25 mouse cellular contexts compared by ENCODE assay signal in genomic region chr6:146184771-146185170, GRCm38 (mm10).
DNase-seq lines count a peak whose midpoint lies in the region; ATAC-seq and TF ChIP-seq lines count a peak whose summit lies in the region.
"Had no signal": no experiment of that assay in that cellular context is flagged by ENCODE, and none has a peak within 500 bp of the region (broad histone marks: within the 10 kb centered on the region; RNA-seq: fewer than 3 reads in every experiment).

No protein-coding gene starts in this region.

- no peak for TF ChIP-seq CTCF in liver, postnatal 0 days (IDR thresholded peaks at IDR 0.05; ENCODE audit: low read depth)

- no peak for TF ChIP-seq EP300 in liver, postnatal 0 days (IDR thresholded peaks at IDR 0.05; ENCODE audit: low read depth)

- no peaks in the 10 kb centered on the region for H3K4me1 ChIP-seq in liver, postnatal 0 days (ENCODE audit: insufficient read depth)
- no peaks in the 10 kb centered on the region for H3K4me1 ChIP-seq in liver, embryonic 12.5 days
- H3K4me1 ChIP-seq: heart, embryonic 13.5 days; hindbrain, embryonic 15.5 days; liver, embryonic 15.5 days; midbrain, embryonic 13.5 days had no signal

- WGBS in liver, postnatal 0 days (ENCODE audit: insufficient replicate concordance): 84% methylated on average over 9 of the region's 9 CpGs
- WGBS in liver, embryonic 12.5 days (ENCODE audit: insufficient replicate concordance): 73% methylated on average over 9 of the region's 9 CpGs

- no peak overlapping the region for H3K27ac ChIP-seq in liver, postnatal 0 days (ENCODE audit: low read depth)
- no peak overlapping the region for H3K27ac ChIP-seq in liver, embryonic 12.5 days
- H3K27ac ChIP-seq: gastrocnemius, adult 2 months; heart, embryonic 13.5 days; hindbrain, embryonic 15.5 days; liver, embryonic 15.5 days; lung, embryonic 15.5 days; midbrain, embryonic 13.5 days had no signal

- H3K27me3 ChIP-seq in liver, postnatal 0 days (ENCODE audit: insufficient read depth, low read length): no peaks in the 10 kb centered on the region
- H3K27me3 ChIP-seq in liver, embryonic 12.5 days (replicated peaks): no peaks in the 10 kb centered on the region
- H3K27me3 ChIP-seq: heart, embryonic 13.5 days; hindbrain, embryonic 15.5 days; liver, embryonic 15.5 days; lung, embryonic 15.5 days; midbrain, embryonic 13.5 days had no signal

- DNase-seq in cerebellum, adult 11 months: peak; percentile 8
- DNase-seq in cerebellum, adult 8-10 months: no peak
- DNase-seq in liver, postnatal 0 days: peak; percentile 10
- DNase-seq in cerebellum, postnatal 14 days: peak; percentile 69 to 77
- DNase-seq in thymus, postnatal 36 days: no peak
- DNase-seq in layer of hippocampus, adult 9-11 months: no peak
- DNase-seq: adrenal gland, adult 8-10 months; gastrocnemius, adult 2 months; gastrocnemius, postnatal 36 days; heart, postnatal 10 days; kidney, adult 11 months; kidney, postnatal 14 days; liver; right cerebral cortex, postnatal 14 days; thymus, postnatal 14 days had no signal

- H3K9me3 ChIP-seq in liver, postnatal 0 days (ENCODE audit: low read length): no peaks in the 10 kb centered on the region
- no peaks in the 10 kb centered on the region for H3K9me3 ChIP-seq in liver, embryonic 12.5 days (replicated peaks)
- H3K9me3 ChIP-seq: G1E; heart, embryonic 13.5 days; hindbrain, embryonic 15.5 days; liver, embryonic 15.5 days; lung, embryonic 15.5 days; midbrain, embryonic 13.5 days had no signal

- no peak overlapping the region for H3K9ac ChIP-seq in liver, postnatal 0 days (replicated peaks)
- H3K9ac ChIP-seq in liver, embryonic 12.5 days: no peak overlapping the region
- H3K9ac ChIP-seq: heart, embryonic 13.5 days; hindbrain, embryonic 15.5 days; liver, embryonic 15.5 days; lung, embryonic 15.5 days; midbrain, embryonic 13.5 days had no signal

- no peak overlapping the region for H3K4me3 ChIP-seq in liver, postnatal 0 days (ENCODE audit: low read depth, low read length)
- H3K4me3 ChIP-seq in liver, embryonic 12.5 days: no peak overlapping the region
- H3K4me3 ChIP-seq: erythroblast, embryonic 14.5 days; gastrocnemius, adult 2 months; heart, embryonic 13.5 days; hindbrain, embryonic 15.5 days; liver, embryonic 15.5 days; lung, embryonic 15.5 days; midbrain, embryonic 13.5 days had no signal

- peaks cover 9% of the 10 kb centered on the region; the same call in 1 of the 2 replicates for H3K36me3 ChIP-seq in liver, postnatal 0 days (replicated peaks; ENCODE audit: insufficient read depth, low read length)
- H3K36me3 ChIP-seq in liver, embryonic 12.5 days: no peaks in the 10 kb centered on the region
- H3K36me3 ChIP-seq: hindbrain, embryonic 15.5 days; liver, embryonic 15.5 days; lung, embryonic 15.5 days; midbrain, embryonic 13.5 days had no signal

- no peak overlapping the region for H3K4me2 ChIP-seq in liver, postnatal 0 days (ENCODE audit: low read depth, low read length)
- no peak overlapping the region for H3K4me2 ChIP-seq in liver, embryonic 12.5 days
- H3K4me2 ChIP-seq: heart, embryonic 13.5 days; hindbrain, embryonic 15.5 days; liver, embryonic 15.5 days; lung, embryonic 15.5 days; midbrain, embryonic 13.5 days had no signal

- ATAC-seq in liver, postnatal 0 days: no peak
- ATAC-seq in liver, embryonic 12.5 days: no peak
- ATAC-seq: forebrain, embryonic 16.5 days; inflammation-experienced regulatory T-cells, adult 6 months; midbrain, embryonic 13.5 days had no signal

Comparison
In these comparisons a context has a peak if more than half of its experiments do, and no peak if none do; other contexts are left out.
1. DNase-seq: peak in cerebellum, adult 11 months (single experiment), liver, postnatal 0 days (single experiment) and cerebellum, postnatal 14 days (2 of 2); none in cerebellum, adult 8-10 months (single experiment), thymus, postnatal 36 days (0 of 2) and layer of hippocampus, adult 9-11 months (single experiment).